Mouse (Mus musculus) kidney, adult 11 months (tissue): ENCODE results near the gene Tcea3.

ENCODE experiments used
- DNase-seq: peaks from one replicate; pipeline ENCODE4 v3.0.0; 2022

The Tcea3 gene

DNA sequence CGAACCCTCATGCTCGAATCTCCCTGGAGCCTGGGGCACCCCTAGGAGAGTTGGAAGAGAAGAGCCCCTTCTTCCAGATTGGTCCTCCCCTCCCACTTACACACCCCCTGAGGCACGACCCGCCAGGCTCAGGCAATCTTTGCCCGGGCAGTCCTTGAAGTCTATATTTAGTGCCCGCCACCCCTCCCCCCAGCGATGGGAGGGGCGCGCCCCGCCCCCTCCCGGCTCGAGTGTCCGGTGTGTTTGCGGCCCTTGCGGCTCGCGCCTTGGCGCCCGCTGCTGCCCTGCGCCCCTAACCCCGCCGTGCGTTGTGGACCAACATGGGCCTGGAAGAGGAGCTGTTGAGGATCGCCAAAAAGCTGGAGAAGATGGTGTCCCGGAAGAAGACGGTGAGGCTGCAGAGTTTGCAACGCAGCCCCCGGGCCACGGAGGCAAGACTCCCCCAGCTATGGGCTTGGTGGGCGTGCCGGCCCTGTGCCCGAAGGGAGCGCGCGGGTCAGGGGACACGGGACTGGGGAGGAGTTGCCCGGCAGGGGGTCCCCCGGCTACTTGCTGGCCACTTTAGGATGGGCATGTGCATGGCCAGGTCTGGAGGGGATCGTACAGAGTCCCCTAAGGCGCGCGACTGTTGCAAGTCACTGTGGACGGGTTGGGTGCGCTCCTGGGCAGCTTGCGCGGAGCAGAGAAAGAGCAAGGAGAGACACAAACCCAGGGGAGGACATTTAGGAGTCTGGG, at the start of gene Tcea3:
Tcea3 (plus strand) TSS at position 1 of the 735 bp plus-strand sequence.
- DNase-seq = peak; percentile 71

DNA sequence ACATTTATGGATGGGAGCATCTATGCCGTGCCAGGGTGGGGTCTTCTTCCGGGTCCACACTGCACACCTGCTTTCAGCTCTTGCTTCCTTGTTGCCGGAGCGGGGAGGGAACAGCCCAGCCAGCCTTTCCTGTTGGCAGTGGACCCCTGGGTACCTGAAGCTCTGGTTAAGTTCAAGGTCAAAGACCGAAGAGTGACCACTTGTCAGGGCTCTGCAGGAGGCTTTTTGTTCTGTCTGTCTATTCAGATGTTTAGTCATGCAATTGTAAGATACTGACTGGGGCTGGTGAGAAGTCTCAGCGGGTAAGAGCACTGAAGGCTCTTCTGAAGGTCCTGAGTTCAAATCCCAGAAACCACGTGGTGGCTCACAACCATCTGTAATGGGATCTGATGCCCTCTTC, 48.7 kb upstream of the Tcea3 start:
- DNase-seq = no peak

DNA sequence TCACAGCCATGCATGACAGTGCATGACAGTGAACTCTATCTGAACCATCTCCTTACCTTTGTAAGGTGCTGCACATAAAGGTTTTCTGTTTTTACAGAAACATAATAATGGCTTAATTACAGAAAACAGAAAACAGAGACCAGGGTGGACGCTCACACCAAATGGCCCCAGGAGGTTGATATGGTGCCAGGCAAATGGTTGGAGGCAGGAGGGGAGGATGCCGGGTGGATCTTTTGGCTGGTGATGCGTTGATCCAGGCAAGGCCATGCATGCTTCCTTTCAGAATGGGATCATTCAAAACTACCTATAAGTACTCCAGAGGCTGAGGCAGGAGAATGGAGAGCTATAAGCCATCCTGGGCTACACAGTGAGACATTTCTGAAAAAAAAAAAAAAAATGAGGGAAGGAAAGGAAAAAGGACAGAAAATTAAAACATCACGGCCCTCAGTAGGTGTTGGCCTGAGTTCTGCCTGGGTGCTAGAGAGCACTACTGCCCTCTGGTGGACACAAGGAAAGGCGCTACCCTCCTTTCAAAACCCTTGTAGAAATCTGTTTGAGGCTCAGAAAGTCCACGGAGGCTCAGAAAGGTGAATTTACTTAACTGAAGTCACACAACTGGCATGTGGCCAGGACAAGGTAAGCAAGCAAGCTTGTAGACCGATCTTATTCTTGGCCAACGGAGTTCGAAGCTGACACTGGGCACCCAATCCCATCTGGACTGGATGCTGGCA, 47.8 kb upstream of the Tcea3 start:
- no peak for DNase-seq

DNA sequence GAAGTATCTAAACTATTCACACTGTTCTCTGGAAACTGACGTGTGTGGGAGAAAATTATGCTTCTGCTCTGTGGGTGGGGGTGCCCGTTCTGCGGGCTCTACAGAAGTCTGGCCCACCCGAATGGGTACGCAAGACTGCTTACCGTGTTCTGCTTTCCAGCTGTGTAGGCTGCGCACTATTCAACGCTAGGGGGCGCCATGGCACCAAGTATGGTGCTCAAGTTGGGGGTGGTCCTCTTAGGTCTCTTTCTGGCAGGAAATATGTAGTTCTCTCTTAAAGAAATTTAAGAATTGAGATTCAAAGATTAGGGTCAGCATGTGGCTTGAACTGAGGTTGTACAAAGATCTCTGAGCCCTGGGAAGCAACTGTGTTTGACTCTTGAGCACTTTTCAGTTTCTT, 45.0 kb upstream of the Tcea3 start:
- no peak for DNase-seq

DNA sequence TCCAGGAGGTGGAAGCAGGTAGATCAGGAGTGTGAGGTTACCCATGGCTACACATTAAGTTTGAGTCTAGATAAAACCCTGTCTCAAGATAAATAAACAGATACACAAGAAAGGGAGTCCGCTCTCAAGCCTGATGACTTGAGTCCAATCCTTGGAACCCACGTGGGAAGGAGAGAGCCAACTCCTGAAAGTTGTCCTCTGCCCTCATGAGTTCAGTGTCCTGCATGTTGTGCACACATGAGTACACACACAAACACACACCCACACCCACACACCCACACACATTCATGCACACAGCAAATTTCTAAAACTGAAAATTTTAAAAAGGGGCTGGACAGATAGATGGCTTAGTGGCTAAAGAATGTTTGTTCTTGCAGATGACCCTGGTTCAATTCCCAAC, 42.8 kb upstream of the Tcea3 start:
- DNase-seq = no peak

DNA sequence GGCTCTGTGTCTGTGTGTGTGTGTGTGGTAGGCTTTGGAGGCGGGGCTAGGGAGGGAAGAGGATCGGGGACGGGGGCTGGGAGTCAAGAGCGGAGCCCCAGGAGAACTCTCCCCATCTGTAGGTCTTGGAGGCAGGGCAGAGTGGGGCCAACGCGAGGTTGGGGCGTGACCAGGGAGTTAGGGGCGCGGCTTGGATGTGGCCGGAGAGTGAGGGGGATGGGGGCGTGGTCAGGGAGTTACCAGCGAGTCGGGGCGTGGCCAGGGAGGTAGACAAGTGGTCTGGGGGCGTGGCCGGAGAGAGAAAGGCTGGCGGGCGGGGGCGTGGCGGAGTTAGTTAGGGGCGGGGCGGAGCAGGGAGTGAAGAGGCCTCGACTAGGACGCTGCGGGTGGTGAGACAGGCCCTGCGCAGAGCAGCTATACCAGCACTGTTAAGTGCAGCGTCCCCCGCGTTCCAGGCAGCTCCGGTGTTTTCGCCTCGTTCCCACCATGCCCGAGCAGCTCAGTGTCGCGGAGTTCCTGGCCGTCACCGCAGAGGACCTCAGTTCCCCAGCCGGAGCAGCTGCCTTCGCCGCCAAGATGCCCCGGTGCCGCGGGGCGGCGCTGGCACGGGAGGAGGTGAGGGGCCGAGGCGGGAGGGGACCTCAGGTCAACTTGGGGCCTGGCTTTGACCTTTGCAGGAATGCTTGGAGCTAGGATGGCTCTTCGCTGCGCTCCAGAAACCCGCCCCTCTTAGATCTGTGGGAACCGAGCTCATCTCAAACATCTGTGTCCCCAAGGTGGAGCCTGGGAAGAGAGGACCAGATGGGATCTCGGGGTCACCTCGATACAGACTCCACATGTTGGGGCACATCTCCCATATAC, 41.3 kb upstream of the Tcea3 start, which contains the start of gene Asap3:
Asap3 (plus strand) TSS at position 333 of the 861 bp plus-strand sequence.
- peak; percentile 95 for DNase-seq

DNA sequence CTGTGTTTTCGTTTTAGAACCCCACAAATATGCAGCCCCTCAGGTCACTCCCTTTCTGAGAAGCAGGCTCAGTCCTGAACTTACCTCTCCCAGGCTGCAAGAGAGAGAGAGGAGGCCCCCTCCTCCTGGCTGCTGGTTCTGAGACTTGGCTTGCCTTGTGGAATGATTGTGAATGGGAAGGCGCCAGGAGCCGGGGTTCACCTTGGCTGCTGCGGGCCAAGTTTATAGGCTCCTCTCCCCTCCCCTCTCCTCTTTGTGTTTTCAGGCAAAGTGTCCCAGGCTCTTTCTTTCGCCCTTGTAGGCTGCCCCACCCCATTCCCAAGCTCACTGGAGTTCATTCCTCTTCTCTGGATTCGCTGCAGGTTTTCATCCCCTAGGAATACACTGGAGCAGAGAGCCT, 40.6 kb upstream of the Tcea3 start:
- DNase-seq = no peak

DNA sequence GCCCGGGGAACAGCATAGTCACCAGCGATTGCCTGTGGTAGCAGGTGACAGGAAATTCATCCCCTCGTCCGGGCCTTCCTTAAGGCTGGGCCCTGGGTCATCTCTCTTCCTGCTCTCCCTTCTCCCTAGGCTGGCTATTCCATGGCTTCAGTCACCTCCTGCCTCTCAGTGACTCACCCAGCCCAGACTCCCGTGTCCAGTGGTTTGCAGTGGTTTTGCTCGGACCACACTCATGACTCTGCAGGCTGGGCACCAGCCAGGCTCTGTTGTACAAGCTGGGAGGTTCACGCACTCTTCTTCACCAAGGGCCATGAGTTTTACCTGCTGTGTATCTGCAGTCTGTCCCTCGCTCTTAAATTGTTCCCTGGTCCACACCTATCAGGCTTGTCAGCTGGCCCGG, 36.6 kb upstream of the Tcea3 start:
- DNase-seq = no peak

DNA sequence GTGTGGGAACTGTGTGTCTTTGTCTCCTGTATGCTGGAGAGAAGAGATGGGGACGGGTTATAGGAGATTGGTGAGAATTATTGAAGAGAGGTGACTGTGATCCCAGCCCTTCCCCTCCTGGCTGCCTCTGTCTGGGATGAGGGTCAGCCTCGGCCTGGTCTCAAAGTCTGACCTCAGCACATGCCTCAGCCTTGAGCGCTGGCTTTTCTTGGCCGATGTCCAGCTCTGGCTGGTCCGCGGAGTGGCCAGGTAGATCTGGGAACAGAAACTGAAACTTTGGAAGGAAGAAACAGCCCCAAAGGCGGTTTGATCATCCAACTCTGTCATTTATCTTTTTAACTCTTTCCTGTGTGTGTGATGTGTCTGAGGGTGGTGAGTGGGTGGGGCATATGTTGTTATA, 33.9 kb upstream of the Tcea3 start:
- DNase-seq = peak; percentile 82

DNA sequence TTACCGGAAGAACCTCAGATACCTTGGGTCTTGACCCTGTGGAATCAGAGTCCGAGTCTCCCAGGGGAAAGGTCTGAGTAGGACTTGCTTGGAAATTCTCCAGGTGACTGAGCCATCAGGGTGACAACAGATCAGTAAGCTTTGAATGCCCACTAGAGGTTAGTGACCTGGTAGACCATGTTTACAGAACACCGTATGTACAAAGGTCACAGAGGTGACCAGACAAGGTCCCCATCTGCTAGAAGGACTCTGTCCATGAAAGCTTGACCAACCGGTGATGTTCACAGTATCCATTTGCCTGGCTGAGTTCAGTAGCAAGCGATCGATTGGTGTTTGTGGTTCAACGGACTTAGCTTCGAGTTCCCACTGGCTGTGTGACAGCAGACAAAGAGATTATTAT, 32.7 kb upstream of the Tcea3 start:
- DNase-seq = no peak

DNA sequence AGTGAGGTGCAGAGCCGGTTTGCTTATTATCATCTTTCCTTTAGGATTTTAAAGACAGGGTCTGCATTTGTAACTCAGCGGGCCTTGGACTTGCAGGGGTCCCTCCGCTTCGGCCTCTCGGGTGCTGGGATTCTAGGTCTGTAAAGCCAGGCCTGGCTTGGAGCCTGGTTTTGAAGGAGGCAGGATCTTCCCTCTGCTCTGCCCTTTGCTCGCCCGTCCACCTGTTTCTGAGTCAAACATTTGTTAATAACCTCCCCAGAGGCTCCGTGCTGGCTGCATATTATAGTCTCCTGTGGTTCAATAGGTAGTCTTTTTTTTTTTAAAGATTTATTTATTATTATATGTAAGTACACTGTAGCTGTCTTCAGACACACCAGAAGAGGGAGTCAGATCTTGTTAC, 32.0 kb upstream of the Tcea3 start:
- peak; percentile 48 for DNase-seq

DNA sequence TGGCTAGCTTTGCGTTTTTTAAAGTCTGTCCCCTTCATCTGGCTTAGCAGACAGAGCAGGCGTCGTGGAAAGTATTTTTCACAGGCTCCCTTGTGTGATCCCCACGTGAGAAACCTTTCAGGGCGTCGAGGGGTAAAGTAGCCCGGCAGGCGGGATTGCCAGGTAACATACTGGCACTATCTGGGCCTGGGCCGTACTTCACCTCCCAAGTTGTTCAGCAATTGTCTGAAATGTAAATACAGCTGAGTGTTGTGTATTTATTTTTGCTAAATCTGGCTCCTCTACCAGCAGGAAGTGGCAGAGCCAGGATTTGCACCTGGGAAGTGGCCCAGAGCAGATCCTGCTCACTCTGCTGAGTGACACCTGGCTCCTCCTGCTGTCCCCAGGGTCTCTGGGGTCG, 30.5 kb upstream of the Tcea3 start:
- DNase-seq = no peak

DNA sequence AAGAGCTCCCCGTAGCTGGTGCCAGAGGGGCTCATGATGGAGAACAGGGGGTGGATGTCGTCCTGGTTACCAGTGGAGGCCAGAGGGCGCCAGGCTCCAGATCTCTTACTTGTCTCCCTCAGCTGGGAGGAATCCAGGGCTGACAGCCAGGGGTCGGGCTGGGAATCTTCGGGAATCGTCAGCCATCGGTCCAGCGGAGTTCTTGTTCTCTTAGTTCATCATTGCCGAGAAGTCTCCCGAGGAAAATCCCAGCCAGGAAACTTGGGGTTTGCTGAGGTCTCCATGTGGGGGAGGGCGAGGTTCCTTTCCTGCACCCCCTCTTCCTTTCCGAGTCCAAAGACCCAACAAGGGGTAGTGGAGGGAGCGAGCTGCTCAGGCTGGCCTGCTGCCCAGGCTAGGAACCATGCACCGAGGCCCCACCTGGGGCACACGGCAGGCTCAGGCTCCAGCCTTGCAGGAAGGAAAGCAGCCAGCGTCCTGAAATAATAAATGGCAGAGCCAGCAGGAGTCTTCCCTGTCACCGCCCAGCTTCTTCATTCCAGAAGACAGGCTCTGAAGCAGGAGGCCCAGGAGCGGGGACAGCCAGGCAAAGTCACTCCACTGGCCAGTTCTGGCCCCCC, 28.8 kb upstream of the Tcea3 start:
- peak; percentile 51 for DNase-seq

DNA sequence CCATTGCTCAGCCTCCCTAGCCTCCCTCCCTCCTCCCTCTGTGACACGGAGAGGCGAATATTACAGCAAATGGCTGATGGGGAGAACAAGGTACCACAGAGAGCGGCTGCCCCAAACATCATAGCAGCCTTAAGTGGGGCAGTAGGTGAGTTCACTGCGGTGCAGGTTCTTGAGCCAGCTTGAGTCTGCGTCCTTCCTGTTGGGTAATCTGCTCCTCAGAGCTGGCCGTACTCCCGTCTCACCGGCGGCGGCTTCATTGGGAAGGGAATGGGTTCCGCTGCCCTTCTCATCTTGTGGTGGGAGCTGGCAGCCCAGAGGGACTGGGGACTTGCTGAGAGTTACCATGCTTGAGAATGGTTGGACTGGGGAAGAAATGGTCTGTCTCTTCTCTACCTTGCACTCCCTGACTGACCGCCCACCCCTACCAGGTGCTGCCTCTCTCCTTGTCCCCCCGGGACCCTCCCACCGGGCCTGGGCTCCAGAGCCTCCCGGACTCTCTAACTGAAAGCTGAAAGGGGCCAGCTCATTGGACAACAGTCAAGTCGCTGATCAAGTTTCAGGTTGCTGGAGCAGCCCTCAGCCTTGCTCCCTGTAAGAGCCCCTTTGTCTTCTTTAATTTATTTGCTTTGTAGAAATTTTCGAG, 27.3 kb upstream of the Tcea3 start:
- DNase-seq = no peak

DNA sequence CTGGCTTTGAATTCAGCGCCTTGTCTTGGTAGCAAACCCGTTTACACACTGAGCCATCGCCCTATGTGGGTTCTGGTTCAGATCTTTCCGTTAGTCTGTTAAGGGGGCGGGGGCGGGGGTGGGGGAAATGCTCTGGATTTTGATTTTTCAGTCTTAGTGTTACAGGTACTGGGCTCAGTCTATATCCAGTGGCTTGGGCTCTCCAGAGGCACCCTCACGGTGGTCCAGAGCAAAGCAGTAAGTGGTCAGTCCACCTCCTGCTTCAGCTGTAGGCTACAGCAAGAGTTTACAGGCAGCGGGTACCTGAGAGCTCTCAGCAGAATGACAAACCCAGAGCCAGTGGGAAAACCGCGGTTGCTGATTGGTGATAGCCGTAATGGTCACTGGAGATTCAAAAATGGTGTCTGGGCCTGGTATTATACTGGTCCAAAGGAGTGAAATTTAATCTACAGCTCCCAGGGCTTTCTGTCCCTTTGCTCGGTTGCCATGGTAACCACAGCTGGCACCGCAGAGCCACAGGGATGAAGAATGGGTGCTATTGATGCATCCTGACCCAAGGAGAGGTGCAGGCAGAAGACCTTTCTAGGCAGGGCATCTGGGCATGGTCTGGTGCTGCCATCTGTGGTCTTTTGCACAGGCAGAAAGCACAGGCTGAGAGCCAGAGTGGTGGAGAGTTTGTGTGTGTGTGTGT, 23.8 kb upstream of the Tcea3 start:
- DNase-seq = no peak

DNA sequence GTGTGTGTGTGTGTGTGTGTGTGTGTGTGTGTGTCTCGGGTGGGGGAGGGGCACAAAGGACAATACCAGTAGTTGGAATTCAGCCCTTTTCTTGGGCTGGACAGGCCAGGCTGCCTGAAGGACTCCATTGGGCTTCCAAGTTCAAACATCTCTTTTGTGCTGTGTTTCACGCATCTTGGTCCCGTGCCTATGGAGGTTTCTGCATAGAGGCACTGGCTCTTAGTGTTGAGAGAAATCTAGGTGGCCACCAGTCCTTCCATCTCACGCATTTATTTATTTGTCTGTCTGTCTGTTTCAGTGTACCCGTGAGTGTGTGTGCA, 23.3 kb upstream of the Tcea3 start:
- DNase-seq = no peak

DNA sequence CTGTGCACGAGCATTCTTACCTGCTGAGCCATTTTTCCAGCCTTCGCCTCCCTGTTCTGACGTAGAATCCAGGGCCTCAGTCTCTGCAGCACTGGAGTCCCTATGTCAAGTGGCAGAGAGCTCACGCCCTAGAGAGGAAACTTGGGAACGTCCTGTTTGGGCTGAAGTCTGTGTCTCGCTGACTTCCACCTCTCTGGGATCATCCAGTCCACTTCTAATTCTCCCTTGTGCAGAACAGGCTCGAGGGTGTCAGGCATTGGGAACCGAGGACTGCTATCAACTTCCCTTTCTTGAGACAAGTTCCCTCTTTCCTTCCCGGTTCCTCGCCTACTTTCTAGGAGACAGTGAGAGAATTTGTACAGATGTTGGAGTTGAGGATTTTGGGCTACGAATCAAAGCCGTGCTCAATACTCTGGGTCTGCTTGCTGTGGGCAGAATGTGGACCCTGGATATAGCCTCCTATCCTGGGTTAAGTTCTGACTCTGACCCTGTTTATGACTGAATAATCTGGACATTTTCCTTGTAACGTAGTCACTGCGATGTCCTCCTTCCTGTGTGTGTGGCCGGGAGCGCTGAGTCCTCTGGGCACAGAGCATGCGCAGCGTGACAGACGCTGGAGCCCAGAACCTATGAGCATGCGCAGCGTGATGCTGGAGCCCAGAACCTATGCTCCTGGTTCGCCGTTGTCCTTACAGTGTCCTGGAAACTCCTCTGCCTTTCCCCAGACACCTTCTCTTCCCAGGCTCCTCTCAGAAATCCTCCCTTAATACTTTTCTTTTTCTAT, 22.7 kb upstream of the Tcea3 start:
- DNase-seq = no peak

DNA sequence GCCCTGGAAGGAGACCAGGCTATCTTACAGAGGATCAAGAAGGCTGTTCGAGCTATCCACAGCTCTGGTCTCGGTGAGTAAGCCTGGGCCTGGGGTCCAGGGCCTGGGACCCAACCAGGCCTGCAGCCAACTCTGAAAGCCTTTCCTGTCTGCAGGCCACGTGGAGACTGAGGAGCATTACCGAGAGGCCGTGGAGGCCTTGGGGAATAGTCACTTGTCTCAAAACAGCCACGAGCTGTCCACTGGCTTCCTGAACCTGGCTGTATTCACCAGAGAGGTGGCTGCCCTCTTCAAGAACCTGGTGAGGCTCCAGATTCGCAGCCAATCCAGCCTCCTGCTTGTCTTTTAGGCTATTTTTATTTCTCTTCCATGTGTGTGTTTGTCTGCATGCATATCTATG, 20.1 kb upstream of the Tcea3 start:
- DNase-seq = no peak

DNA sequence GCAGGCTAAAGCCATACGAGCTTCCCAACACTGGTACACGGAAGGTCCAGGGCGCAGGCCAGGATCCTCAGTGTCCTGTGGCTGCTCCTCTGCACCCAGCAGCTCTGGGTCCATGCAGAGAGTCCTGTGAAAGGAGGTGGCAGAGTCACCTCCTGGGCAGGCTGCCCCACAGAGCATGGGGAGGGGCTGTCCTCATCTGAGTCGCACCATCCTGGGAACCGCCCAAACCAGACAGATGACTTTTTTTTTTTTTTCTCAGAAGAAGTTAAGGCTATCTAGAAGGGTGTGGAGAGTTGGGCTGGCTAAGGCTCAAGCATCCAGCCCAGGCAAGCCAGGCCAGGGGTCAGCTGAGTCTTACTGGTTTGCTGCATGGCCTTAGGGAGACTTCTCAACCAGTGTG, 18.9 kb upstream of the Tcea3 start:
- DNase-seq = no peak

DNA sequence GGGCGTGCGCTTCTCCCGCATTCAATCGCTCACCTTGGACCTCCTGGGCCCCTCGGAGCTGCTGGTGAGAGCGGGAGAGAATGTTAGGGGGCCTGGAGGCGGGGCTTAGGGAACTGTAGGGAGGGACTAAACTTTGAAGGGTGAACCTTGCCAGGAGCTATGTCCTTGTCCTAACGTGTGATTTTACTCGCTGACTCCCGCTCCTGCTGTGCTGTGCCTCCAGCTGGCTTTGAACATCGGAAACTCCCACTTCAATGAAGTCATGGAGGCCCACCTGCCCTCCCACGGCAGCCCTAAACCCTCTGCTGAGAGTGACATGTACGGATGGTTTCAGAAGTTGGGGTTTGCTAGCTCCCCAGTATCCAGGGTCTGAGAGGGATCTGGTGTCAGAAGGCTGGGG, 8.9 kb upstream of the Tcea3 start:
- DNase-seq = no peak

DNA sequence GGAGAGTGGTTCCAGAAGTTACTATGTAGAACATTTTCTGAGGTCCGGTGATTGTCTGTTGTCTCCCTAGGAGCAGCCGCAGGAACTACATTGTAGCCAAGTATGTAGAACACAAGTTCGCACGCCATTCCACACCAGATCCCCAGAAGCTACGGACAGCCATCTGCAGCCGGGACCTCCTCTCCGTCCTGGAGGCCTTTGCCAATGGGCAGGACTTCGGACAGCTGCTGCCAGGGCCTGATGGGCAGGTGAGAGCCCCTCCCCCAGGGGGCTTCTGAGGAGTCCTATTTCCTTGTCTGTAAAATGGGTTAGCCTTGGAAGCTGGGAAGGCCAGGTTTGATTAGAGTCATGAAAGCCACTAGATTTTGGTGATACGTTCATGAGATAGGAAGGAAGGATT, 8.4 kb upstream of the Tcea3 start:
- no peak for DNase-seq
